Mouse (Mus musculus): ENCODE results near the gene Vmn2r38. TPM values are rescaled to one million over a fixed set of nuclear protein-coding genes. Genes with fewer than 3 reads are reported as not detected.
"Not testable (repeated sequence)": the region's sequence is repeated elsewhere in the genome, so short reads cannot be mapped to it uniquely, and the experiment has no call there.

The Vmn2r38 gene
- polyA plus RNA-seq (2012; rRNA removed), result not detected in 2 replicates

DNA sequence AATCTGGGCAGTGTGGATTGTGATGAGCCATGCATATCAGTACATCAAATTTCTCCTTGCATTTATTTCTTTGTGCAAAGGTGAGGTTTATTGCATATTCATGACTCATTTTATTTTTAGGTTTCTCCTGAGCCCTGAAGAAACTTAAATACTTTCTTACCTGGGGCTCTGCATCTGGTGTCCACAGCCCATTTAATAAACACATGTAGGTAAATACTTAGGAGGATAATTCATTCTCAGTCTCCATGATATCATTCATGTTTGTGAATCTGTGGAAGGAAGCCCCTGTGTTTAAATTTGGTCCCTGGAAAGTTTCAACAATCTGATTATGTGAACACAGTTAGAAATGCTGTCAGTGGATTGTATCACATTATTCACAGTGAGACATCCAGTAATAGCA lies at the start of gene Vmn2r38:
Gene Vmn2r38, minus strand, starts transcription at position 101 of the 400 bp plus-strand sequence.
- H3K4me1 ChIP-seq (ENCODE audit: control insufficient read depth, insufficient read depth, low read length); H3K4me3 ChIP-seq (replicated peaks; ENCODE audit: extremely low read depth, low read depth, low read length); DNase-seq: not testable (repeated sequence)

DNA sequence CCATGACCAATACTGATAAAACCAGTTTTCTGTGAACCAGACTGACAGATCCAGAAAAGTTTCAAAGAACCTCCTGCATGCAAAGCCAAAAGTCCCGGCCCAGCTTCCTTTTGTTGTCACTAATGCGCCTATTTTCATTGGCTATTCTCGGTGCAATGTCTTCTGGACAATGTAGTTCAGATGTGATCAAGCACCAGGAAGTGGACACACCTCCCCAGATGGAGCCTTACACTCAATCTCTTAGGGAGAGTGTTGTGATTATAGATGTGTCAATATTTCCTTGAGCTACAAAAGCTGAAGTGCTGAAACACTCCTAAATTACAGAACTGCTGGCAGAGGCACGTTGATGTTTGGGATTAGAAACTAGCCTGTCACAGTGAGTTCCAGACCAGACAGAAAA lies 32.3 kb downstream of the Vmn2r38 start:
- H3K4me3 ChIP-seq (replicated peaks; ENCODE audit: extremely low read depth, low read depth, low read length); DNase-seq; H3K4me1 ChIP-seq (ENCODE audit: control insufficient read depth, insufficient read depth, low read length): not testable (repeated sequence)
- WGBS, result 78% methylated on average over 4 of the region's 4 CpGs

DNA sequence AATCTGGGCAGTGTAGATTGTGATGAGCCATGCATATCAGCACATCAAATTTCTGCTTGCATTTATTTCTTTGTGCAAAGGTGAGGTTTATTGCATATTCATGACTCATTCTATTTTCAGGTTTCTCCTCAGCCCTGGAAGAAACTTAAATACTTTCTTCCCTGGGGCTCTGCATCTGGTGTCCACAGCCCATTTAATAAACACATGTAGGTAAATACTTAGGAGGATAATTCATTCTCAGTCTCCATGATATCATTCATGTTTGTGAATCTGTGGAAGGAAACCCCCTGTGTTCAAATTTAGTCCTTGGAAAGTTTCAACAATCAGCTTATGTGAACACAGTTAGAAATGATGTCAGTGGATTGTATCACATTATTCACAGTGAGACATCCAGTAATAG lies 67.0 kb downstream of the Vmn2r38 start, which contains the start of gene Vmn2r39:
Gene Vmn2r39, minus strand, starts transcription at position 101 of the 400 bp plus-strand sequence.
- not testable (repeated sequence) for H3K4me3 ChIP-seq (replicated peaks; ENCODE audit: extremely low read depth, low read depth, low read length); DNase-seq; H3K4me1 ChIP-seq (ENCODE audit: control insufficient read depth, insufficient read depth, low read length)

Other genes starting within 250 kb of the Vmn2r38 start
- gene Vmn2r40, start 166.4 kb downstream of the Vmn2r38 start, polyA plus RNA-seq (2012; rRNA removed), result not detected in 2 replicates
- gene Vmn2r39, start 67.1 kb downstream of the Vmn2r38 start, polyA plus RNA-seq (2012; rRNA removed), result not detected in 2 replicates
- not detected in 2 replicates for gene Vmn2r37, start 125.8 kb upstream of the Vmn2r38 start, polyA plus RNA-seq (2012; rRNA removed)

Measured in lung, adult 2 months (tissue).